Mouse (Mus musculus) left cerebral cortex, postnatal 25 days (tissue): ENCODE measurements at regions not wholly inside any gene's neighbourhood (a gene's known extent, or its start where the extent isn't known, plus 50 kb on each side); places are given as distances from the start of the nearest gene placed in this dataset.

Experiments used
- DNase-seq, 2 experiments: peaks; one replicate each; pipeline ENCODE4 v3.0.0; 2022; ENCODE audit warnings: low spot score in 2 of 2, mixed read lengths in 1 of 2
- intact Hi-C: fragments of 180-260 bp; cut with DNase I; formaldehyde crosslinking; loops from one replicate; pipeline ENCODE4 v1.15.1; 2025

- peak; percentile 29 to 49 for DNase-seq
- intact Hi-C loops = loop anchor here (5.0 kb wide), 1 partner anchor 53 kb away; the partner anchor contains the start of gene Chst1
Observed at GRCm38 (mm10) chr2:92544364-92545151, 54.9 kb upstream of the Chst1 start.

- intact Hi-C loops = no loop called here
- DNase-seq = no peak
Observed at GRCm38 (mm10) chr2:92540841-92541240, 58.7 kb upstream of the Chst1 start.

GRCm38 (mm10) chr2:92531996-92532395 is 67.5 kb upstream of the Chst1 start:
- no peak for DNase-seq
- intact Hi-C loops = loop anchor here (2.0 kb wide), 1 partner anchor 281 kb away; no protein-coding TSS in a partner anchor

- DNase-seq = peak; percentile 41 to 83
- intact Hi-C loops = loop anchor here (1.0 to 2.0 kb wide), 2 partner anchors 142 to 282 kb away; no protein-coding TSS in a partner anchor
Observed at GRCm38 (mm10) chr2:92530677-92531076, 68.8 kb upstream of the Chst1 start.

- peak; percentile 42 to 88 for DNase-seq
- intact Hi-C loops = loop anchor here (1.0 to 5.0 kb wide), 5 partner anchors 43 to 283 kb away; no protein-coding TSS in a partner anchor
Observed at GRCm38 (mm10) chr2:92529670-92530322, 69.5 kb upstream of the Slc35c1 start.

- intact Hi-C loops = loop anchor here (2.0 to 5.0 kb wide), 3 partner anchors 42 to 163 kb away; no protein-coding TSS in a partner anchor
Observed at GRCm38 (mm10) chr2:92529071-92529641, 68.8 kb upstream of the Slc35c1 start.

GRCm38 (mm10) chr2:92528119-92528830 is 67.9 kb upstream of the Slc35c1 start:
- intact Hi-C loops = loop anchor here (2.0 to 5.0 kb wide), 3 partner anchors 41 to 164 kb away; no protein-coding TSS in a partner anchor

More at GRCm38 (mm10) chr2:92529071-92529641, 68.8 kb upstream of the Slc35c1 start:
- DNase-seq = peak; percentile 87 to 96

GRCm38 (mm10) chr2:92526676-92527395 is 66.5 kb upstream of the Slc35c1 start:
- intact Hi-C loops = loop anchor here (5.0 kb wide), 1 partner anchor 165 kb away; no protein-coding TSS in a partner anchor
- no peak for DNase-seq

More at GRCm38 (mm10) chr2:92528119-92528830, 67.9 kb upstream of the Slc35c1 start:
- no peak for DNase-seq

GRCm38 (mm10) chr2:92525628-92526027 is 65.3 kb upstream of the Slc35c1 start:
- intact Hi-C loops = loop anchor here (5.0 kb wide), 1 partner anchor 167 kb away; no protein-coding TSS in a partner anchor
- no peak for DNase-seq

- DNase-seq = no peak
- intact Hi-C loops = loop anchor here (5.0 kb wide), 1 partner anchor 167 kb away; no protein-coding TSS in a partner anchor
Observed at GRCm38 (mm10) chr2:92525062-92525623, 64.8 kb upstream of the Slc35c1 start.

- intact Hi-C loops = no loop called here
- DNase-seq = no peak
Observed at GRCm38 (mm10) chr2:92524346-92524905, 64.1 kb upstream of the Slc35c1 start.

GRCm38 (mm10) chr2:92523321-92523895 is 63.1 kb upstream of the Slc35c1 start:
- intact Hi-C loops = no loop called here
- no peak for DNase-seq

GRCm38 (mm10) chr2:92521527-92521926 is 61.2 kb upstream of the Slc35c1 start:
- no peak for DNase-seq
- intact Hi-C loops = no loop called here

- intact Hi-C loops = no loop called here
- no peak for DNase-seq
Observed at GRCm38 (mm10) chr2:92519396-92519795, 59.1 kb upstream of the Slc35c1 start.

- intact Hi-C loops = no loop called here
- no peak for DNase-seq
Observed at GRCm38 (mm10) chr2:92518891-92519290, 58.6 kb upstream of the Slc35c1 start.

GRCm38 (mm10) chr2:92514961-92515360 is 54.6 kb upstream of the Slc35c1 start:
- no peak for DNase-seq
- intact Hi-C loops = no loop called here
